Mouse (Mus musculus): Measurements from ENCODE around the gene Pdlim3. TPM values are rescaled to one million over a fixed set of nuclear protein-coding genes. Genes with fewer than 3 reads are reported as not detected.

Gene Pdlim3
- polyA plus RNA-seq (2015; fragmentation: Nextera tagmentation; extraction: Ambion mirVana): 134 and 149 TPM in 2 replicates

GRCm38 (mm10) chr8:45885202-45885685 is at the start of gene Pdlim3:
Gene Pdlim3 (plus strand): TSS chr8:45885461.
- Histone ChIP-seq H3K4me2 (replicated peaks; ENCODE audit: low read depth) (peak within 1 kb of the TSS; percentile 68), H3K27me3 (replicated peaks; ENCODE audit: control insufficient read depth, insufficient read depth, low read length) (0 out of 2 replicates have a peak, but pooled peaks cover 5% of the 10 kb centered on the region), H3K4me3 (ENCODE audit: low read depth, low read length) (peak within 1 kb of the TSS; percentile 35), H3K4me1 (replicated peaks; ENCODE audit: control insufficient read depth, insufficient read depth, low read length) (no peaks in the 10 kb centered on the region; the same call in 1 of the 2 replicates), H3K9ac (ENCODE audit: low read depth, low read length) (0 out of 2 replicates have a peak within 1 kb of the TSS, but pooled peaks have one; percentile 18), H3K9me3 (ENCODE audit: control insufficient read depth) (no peaks in the 10 kb centered on the region), H3K36me3 (ENCODE audit: control insufficient read depth, insufficient read depth) (no peaks in the 10 kb centered on the region), H3K27ac (ENCODE audit: low read depth, low read length) (peak within 1 kb of the TSS; percentile 64)
- no peak for TF ChIP-seq CTCF (IDR thresholded peaks at IDR 0.05; ENCODE audit: low read depth)
- ATAC-seq: peak; percentile 54
- under 1% methylated on average over 22 of the region's 22 CpGs for WGBS

- 83% methylated on average over 5 of the region's 5 CpGs for WGBS
- Histone ChIP-seq H3K4me3 (ENCODE audit: low read depth, low read length) (no peak overlapping the region), H3K9me3 (ENCODE audit: control insufficient read depth) (no peaks in the 10 kb centered on the region), H3K4me2 (replicated peaks; ENCODE audit: low read depth) (no peak overlapping the region), H3K4me1 (replicated peaks; ENCODE audit: control insufficient read depth, insufficient read depth, low read length) (no peaks in the 10 kb centered on the region), H3K36me3 (ENCODE audit: control insufficient read depth, insufficient read depth) (no peaks in the 10 kb centered on the region), H3K27ac (ENCODE audit: low read depth, low read length) (no peak overlapping the region), H3K9ac (ENCODE audit: low read depth, low read length) (no peak overlapping the region), H3K27me3 (replicated peaks; ENCODE audit: control insufficient read depth, insufficient read depth, low read length) (no peaks in the 10 kb centered on the region)
- no peak for TF ChIP-seq CTCF (IDR thresholded peaks at IDR 0.05; ENCODE audit: low read depth)
- no peak for ATAC-seq
Observed at GRCm38 (mm10) chr8:45843306-45843705, 42.0 kb upstream of the Pdlim3 start.

GRCm38 (mm10) chr8:45844097-45844885 is 41.0 kb upstream of the Pdlim3 start:
- no peak for TF ChIP-seq CTCF (IDR thresholded peaks at IDR 0.05; ENCODE audit: low read depth)
- Histone ChIP-seq H3K9ac (ENCODE audit: low read depth, low read length) (no peak overlapping the region), H3K4me3 (ENCODE audit: low read depth, low read length) (no peak overlapping the region), H3K36me3 (ENCODE audit: control insufficient read depth, insufficient read depth) (no peaks in the 10 kb centered on the region), H3K27me3 (replicated peaks; ENCODE audit: control insufficient read depth, insufficient read depth, low read length) (no peaks in the 10 kb centered on the region), H3K4me2 (replicated peaks; ENCODE audit: low read depth) (no peak overlapping the region), H3K4me1 (replicated peaks; ENCODE audit: control insufficient read depth, insufficient read depth, low read length) (no peaks in the 10 kb centered on the region), H3K9me3 (ENCODE audit: control insufficient read depth) (no peaks in the 10 kb centered on the region), H3K27ac (ENCODE audit: low read depth, low read length) (no peak overlapping the region)
- no peak for ATAC-seq
- WGBS: 62% methylated on average over 6 of the region's 6 CpGs

- TF ChIP-seq CTCF (IDR thresholded peaks at IDR 0.05; ENCODE audit: low read depth): peak; percentile 30
- Histone ChIP-seq H3K4me1 (replicated peaks; ENCODE audit: control insufficient read depth, insufficient read depth, low read length) (no peaks in the 10 kb centered on the region), H3K9ac (ENCODE audit: low read depth, low read length) (no peak overlapping the region), H3K4me2 (replicated peaks; ENCODE audit: low read depth) (no peak overlapping the region), H3K27ac (ENCODE audit: low read depth, low read length) (no peak overlapping the region), H3K4me3 (ENCODE audit: low read depth, low read length) (no peak overlapping the region), H3K36me3 (ENCODE audit: control insufficient read depth, insufficient read depth) (no peaks in the 10 kb centered on the region), H3K9me3 (ENCODE audit: control insufficient read depth) (no peaks in the 10 kb centered on the region), H3K27me3 (replicated peaks; ENCODE audit: control insufficient read depth, insufficient read depth, low read length) (no peaks in the 10 kb centered on the region)
- ATAC-seq: no peak
- 40% methylated on average over 14 of the region's 14 CpGs for WGBS
Observed at GRCm38 (mm10) chr8:45844911-45845481, 40.3 kb upstream of the Pdlim3 start.

- Histone ChIP-seq H3K9me3 (ENCODE audit: control insufficient read depth) (no peaks in the 10 kb centered on the region), H3K27ac (ENCODE audit: low read depth, low read length) (no peak overlapping the region), H3K4me1 (replicated peaks; ENCODE audit: control insufficient read depth, insufficient read depth, low read length) (no peaks in the 10 kb centered on the region), H3K4me2 (replicated peaks; ENCODE audit: low read depth) (no peak overlapping the region), H3K36me3 (ENCODE audit: control insufficient read depth, insufficient read depth) (no peaks in the 10 kb centered on the region), H3K4me3 (ENCODE audit: low read depth, low read length) (no peak overlapping the region), H3K9ac (ENCODE audit: low read depth, low read length) (no peak overlapping the region), H3K27me3 (replicated peaks; ENCODE audit: control insufficient read depth, insufficient read depth, low read length) (no peaks in the 10 kb centered on the region)
- ATAC-seq: no peak
- 78% methylated on average over 4 of the region's 4 CpGs for WGBS
- no peak for TF ChIP-seq CTCF (IDR thresholded peaks at IDR 0.05; ENCODE audit: low read depth)
Observed at GRCm38 (mm10) chr8:45845906-45846305, 39.4 kb upstream of the Pdlim3 start.

GRCm38 (mm10) chr8:45855118-45855517 is 30.1 kb upstream of the Pdlim3 start:
- Histone ChIP-seq H3K27me3 (replicated peaks; ENCODE audit: control insufficient read depth, insufficient read depth, low read length) (no peaks in the 10 kb centered on the region), H3K4me1 (replicated peaks; ENCODE audit: control insufficient read depth, insufficient read depth, low read length) (no peaks in the 10 kb centered on the region), H3K27ac (ENCODE audit: low read depth, low read length) (no peak overlapping the region), H3K4me2 (replicated peaks; ENCODE audit: low read depth) (no peak overlapping the region), H3K36me3 (ENCODE audit: control insufficient read depth, insufficient read depth) (no peaks in the 10 kb centered on the region), H3K9me3 (ENCODE audit: control insufficient read depth) (no peaks in the 10 kb centered on the region), H3K9ac (ENCODE audit: low read depth, low read length) (no peak overlapping the region), H3K4me3 (ENCODE audit: low read depth, low read length) (no peak overlapping the region)
- TF ChIP-seq CTCF (IDR thresholded peaks at IDR 0.05; ENCODE audit: low read depth): no peak
- no peak for ATAC-seq
- 71% methylated on average over 4 of the region's 4 CpGs for WGBS
